Mouse (Mus musculus) E14TG2a.4 (cell line): ENCODE measurements around the gene A730061H03Rik.

Experiments
- CTCF ChIP-seq: conservative IDR thresholded peaks from 2 replicates; pipeline ENCODE4 v1.5.1; 2014; ENCODE audit warnings: low read length
- NANOG ChIP-seq: IDR thresholded peaks from 2 replicates; pipeline ENCODE4 v1.6.1; 2014; ENCODE audit warnings: borderline replicate concordance, low read length, mixed read lengths
- POU5F1 ChIP-seq: IDR thresholded peaks from 2 replicates; pipeline ENCODE4 v1.6.1; 2014; ENCODE audit warnings: low read length, borderline replicate concordance

DNA sequence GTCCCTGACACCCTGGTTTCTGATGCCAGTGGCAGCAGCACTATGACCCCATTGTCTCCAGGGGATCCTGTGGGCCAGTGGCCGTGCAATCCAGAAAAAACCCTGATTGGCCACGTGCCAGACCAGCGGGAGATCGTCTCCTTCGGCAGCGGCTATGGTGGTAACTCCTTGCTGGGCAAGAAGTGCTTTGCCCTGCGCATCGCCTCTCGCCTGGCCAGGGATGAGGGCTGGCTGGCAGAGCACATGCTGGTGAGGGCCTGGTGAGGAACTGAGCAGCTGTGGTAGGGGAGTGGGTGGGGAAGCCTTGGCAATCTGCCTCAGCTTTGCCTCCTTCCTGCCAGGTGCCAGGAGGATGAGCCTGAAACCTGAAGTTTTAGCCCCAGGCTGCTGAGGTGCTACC is 15.9 kb downstream of the A730061H03Rik start:
- TF ChIP-seq CTCF (no peak), NANOG (no peak), POU5F1 (no peak)
